Mouse (Mus musculus) C2C12 (cell line): Measurements from ENCODE around the gene Dnah3.

Source experiments
- CEBPB ChIP-seq: IDR thresholded peaks from one replicate; pipeline ENCODE4 v1.6.1; 2011; ENCODE audit warnings: low read depth, mild to moderate bottlenecking, control low read depth, moderate library complexity
- CTCF ChIP-seq: IDR thresholded peaks from one replicate; pipeline ENCODE4 v1.5.1; 2011; ENCODE audit not compliant: control insufficient read depth, insufficient read depth, insufficient read length
- MAX ChIP-seq: IDR thresholded peaks from one replicate; pipeline ENCODE4 v1.6.1; 2011; ENCODE audit warnings: mild to moderate bottlenecking, control low read depth
- MYOD1 ChIP-seq: IDR thresholded peaks from one replicate; pipeline ENCODE4 v1.6.1; 2011; ENCODE audit warnings: low read depth; ENCODE audit not compliant: control insufficient read depth, insufficient read length
- MYOG ChIP-seq: IDR thresholded peaks from one replicate; pipeline ENCODE4 v1.6.1; 2011; ENCODE audit not compliant: control insufficient read depth, insufficient read length; ENCODE audit errors: extremely low read depth
- USF1 ChIP-seq: IDR thresholded peaks from one replicate; pipeline ENCODE4 v1.6.1; 2011; ENCODE audit warnings: low read depth, mild to moderate bottlenecking, control low read depth, moderate library complexity

DNA sequence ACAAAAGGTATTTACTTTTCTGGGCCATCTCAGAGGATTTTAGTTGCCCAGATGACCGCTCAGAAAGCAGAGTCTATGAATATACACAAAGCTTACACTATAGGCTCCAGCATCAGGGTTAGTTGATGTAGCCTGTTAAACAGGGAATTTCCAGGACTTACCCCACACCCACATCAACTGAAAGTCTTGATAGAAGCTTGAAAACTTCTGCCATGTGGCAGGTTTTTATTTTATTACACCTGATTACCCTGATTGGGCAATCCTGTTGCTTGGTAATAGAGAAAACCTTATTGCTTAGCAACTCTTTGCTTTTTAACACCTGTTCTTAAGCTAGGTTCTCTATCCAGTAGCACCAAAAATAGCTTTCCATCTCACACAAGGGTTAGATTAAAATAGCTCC lies 47.7 kb upstream of the Dnah3 start:
- TF ChIP-seq CTCF = no peak
- no peak for TF ChIP-seq MYOD1
- no peak for TF ChIP-seq CEBPB
- TF ChIP-seq USF1 = no peak
- no peak for TF ChIP-seq MAX
- no peak for TF ChIP-seq MYOG
